Mouse (Mus musculus): ENCODE measurements around the gene Dffa.

Dffa gene

DNA sequence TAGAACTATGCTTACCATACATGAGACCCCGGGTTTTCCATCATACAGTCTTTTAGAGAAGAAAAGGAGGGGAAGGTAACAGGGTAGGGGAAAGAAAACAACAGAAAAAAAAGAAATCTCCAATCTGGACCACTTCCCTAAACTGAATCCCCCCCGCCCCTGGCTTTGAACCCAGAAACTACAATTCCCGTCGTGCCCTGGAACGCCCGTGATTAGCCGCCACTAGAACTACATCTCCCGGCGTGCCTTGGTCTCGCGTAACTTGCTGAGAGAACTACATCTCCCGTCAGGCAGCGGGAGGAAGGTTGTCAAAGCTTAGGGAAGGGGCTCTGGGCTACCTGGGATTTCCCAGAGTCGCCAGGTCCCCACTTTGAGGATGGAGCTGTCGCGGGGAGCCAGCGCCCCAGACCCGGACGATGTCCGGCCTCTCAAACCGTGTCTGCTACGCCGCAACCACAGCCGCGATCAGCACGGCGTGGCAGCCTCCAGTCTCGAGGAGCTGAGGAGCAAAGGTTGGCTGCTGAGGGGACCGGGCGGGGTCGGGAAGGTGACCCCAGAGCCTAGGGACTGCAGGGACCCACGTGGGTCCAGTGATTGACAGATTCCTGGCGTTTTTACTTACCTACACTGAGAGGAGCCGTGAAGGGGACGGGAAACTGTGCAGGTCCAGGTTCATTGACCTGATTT is at the start of gene Dffa:
Gene Dffa (plus strand): TSS at position 272 of the 687 bp plus-strand sequence.
- peak; percentile 84 to 92 for DNase-seq (ENCODE audit: low spot score in 2 of 2)

DNA sequence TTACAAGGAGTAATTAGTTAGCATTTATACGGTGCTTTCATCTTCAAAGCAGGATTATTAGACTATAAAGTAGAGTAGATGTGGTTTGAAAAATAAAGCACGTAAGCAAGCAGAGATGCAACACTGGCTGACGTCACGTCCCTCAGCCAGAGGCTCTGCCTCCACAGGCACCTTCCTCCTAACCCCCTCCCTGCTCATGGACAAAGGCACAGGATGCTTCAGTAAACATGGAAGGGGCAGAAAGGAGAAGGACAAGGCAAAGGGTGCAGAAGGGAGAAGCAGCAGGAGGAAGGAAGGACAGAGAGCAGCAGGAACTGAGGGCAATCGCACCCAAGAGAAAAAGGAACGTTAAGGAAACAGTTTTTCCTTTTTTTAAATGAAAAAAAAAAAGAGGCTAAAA is 48.1 kb upstream of the Dffa start:
- no peak for DNase-seq (ENCODE audit: low spot score in 2 of 2)

DNA sequence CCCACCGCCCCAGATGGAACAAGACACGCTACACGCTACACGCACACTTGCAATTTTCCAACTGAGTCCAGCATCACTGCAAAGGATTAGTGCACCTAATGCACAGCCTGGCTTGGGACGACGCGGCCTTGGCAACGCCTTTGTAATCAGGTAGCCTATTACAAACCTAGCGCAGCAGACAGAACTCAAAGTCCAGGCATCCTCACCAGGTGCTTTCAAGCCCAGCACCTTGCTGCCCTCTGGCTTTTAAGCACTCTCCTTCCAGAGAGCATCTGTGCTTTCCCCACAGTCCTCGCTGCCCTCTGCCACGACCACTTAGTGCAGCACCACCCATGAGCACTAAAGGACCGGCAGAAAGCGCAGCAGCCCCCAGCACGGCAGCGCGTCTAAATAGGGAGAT is 47.0 kb upstream of the Dffa start:
- no peak for DNase-seq (ENCODE audit: low spot score in 2 of 2)

DNA sequence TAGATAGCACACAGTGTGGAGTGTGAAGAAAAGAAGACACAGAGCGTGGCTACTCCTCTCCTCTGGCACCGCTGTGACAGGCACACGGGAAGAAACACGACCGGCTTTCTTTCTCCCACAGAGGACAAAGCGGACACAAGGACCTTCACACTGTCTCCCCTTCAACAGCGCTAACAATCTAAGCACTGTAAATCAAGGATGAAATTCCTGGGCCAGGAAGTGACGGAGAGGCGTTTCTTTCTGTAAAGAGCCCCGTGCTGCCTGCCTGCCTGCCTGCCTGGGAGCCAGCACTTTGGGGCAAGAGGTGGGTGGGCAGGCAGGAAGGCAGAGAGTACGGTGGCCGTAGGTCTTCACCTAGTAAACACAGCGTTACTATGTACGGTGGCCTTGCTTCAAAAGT is 46.5 kb upstream of the Dffa start:
- no peak for DNase-seq (ENCODE audit: low spot score in 2 of 2)

- no peak for DNase-seq (ENCODE audit: low spot score in 2 of 2)
These were observed 45.6 kb upstream of the Dffa start for GRCm38 (mm10) chr4:149058298-149058697.

GRCm38 (mm10) chr4:149059713-149060112 is 44.2 kb upstream of the Dffa start:
- DNase-seq (ENCODE audit: low spot score in 2 of 2) = no peak

GRCm38 (mm10) chr4:149060621-149061431 is 43.1 kb upstream of the Dffa start:
- no peak for DNase-seq (ENCODE audit: low spot score in 2 of 2)

GRCm38 (mm10) chr4:149061432-149061718 is 42.6 kb upstream of the Dffa start:
- DNase-seq (ENCODE audit: low spot score in 2 of 2) = no peak

DNA sequence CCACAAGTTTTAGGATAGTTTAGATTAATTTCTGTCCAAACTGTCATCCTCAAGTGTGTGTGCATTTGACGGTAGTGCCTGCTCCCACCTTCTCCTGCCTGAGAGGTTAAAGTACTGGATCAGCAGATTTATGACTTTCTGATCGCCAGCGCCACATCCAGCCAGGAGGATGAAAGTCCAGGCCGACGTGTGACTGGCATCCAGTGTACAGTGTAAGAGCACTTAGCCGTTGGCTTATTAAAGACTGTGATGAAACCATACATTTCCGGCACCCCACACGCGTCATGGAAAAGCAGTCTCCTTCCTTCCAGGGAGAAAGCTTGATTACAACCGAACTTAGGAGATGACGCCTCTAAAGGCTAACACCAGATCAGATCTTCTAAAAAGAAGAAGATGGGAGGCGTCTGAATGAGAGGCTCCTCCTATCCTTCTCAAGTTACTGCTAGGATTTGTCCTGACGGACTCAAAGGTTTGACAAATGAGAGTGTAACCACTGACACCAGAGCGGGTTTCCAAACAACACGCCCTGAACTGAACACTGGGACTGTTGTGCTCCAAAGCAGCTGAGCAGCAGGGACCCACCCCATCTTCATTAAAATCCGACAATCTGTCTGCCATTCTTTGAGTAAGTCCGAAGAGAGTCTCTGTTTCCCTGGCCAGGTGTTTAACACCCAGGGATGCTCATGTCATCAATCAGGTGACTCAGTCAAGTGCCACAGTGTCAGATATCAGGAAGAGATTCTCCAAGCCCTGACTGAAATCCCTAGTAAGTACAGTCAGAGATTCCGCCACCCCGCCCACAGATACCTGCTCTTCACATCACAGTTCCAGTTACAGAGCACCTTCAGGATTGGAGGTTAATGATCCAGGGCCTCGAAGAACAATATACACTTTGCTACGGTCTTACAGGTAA is 41.3 kb upstream of the Dffa start:
- DNase-seq (ENCODE audit: low spot score in 2 of 2) = no peak

- DNase-seq (ENCODE audit: low spot score in 2 of 2) = no peak
These were observed 39.7 kb upstream of the Dffa start for GRCm38 (mm10) chr4:149064061-149064854.

GRCm38 (mm10) chr4:149066672-149067551 is 37.0 kb upstream of the Dffa start:
- no peak for DNase-seq (ENCODE audit: low spot score in 2 of 2)

DNA sequence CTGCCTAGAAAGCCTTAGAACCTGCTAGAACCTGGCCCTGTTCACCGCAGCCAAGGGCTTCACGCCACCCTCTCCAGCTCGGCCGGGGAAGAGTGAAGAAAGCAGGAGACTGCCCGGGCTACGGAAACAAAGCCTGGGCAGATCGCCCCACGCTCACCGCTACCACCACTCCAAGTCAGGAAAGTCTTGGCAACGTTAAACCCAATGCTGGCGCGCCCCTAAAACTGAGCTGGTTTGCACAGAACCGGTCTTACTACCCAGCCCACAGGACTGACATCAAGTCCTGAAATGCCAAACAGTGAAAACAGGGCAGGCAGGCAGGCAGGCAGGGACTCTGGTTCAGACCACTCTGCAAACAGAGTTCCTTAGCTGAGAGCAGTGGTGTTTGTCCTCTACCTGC is 28.9 kb upstream of the Dffa start:
- no peak for DNase-seq (ENCODE audit: low spot score in 2 of 2)

GRCm38 (mm10) chr4:149075871-149076575 is 27.9 kb upstream of the Dffa start:
- DNase-seq (ENCODE audit: low spot score in 2 of 2) = peak; percentile 60 to 75

DNA sequence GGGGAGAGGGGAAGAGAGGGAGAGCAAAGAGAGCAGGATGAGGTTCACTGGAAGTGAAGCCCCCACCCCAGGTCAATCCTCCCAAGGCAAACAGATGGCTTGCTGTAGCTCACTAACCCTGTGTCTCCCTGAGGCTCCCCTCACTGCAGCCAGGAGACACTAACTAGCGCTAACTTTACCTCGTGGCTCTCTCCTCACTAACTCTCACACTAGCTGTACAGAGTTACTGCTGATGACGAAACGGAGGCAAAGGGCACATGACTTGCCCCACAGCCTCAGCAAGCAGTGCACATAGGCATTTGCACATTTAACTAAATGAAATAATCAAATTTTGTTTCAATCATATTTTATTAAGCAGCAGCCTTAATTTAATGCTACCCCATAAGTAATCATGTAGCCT is 25.7 kb upstream of the Dffa start:
- no peak for DNase-seq (ENCODE audit: low spot score in 2 of 2)

DNA sequence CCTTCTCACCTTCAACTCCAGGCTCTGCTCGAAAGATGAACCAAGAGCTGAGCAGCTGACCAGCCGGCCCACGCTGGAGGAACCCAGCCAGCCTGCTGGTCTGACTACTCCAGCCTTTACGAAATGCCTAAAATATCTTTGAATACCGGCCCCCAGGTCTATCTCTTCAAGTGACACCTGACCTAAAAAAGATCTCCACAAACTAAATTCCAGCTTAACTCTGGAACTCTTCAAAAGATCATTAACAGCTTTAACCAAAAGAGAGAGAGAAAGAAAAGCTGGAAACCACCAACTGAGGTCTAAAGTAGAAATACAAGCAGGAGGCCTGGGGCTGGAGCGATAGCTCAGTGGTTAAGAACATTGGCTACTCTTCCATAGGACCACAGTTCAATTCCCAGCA is 24.3 kb upstream of the Dffa start:
- DNase-seq (ENCODE audit: low spot score in 2 of 2) = no peak

DNA sequence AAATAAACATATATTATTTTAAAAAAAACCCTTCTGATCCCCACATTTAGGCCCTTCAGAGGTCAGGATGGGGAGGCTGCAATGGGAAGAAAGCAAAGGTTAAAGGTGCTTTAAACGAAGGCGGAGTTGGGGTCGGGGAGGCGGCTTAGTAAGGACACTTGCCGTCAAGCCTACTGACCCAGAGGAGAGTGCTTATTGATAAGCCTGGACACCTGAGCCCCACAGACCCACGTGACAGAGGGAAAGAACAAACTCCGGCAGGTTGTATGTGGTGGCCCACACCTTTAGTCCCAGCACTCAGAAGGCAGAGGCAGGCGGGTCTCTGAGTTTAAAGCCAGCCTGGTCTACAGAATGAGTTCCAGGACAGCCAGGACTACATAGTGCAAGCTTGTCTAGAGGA is 23.8 kb upstream of the Dffa start:
- no peak for DNase-seq (ENCODE audit: low spot score in 2 of 2)

- peak; percentile 53 to 73 for DNase-seq (ENCODE audit: low spot score in 2 of 2)
These were observed 22.4 kb upstream of the Dffa start for GRCm38 (mm10) chr4:149081528-149081927.

- DNase-seq (ENCODE audit: low spot score in 2 of 2) = no peak
These were observed 18.6 kb upstream of the Dffa start for GRCm38 (mm10) chr4:149085381-149085780.

- no peak for DNase-seq (ENCODE audit: low spot score in 2 of 2)
These were observed 12.6 kb upstream of the Dffa start for GRCm38 (mm10) chr4:149091364-149091763.

DNA sequence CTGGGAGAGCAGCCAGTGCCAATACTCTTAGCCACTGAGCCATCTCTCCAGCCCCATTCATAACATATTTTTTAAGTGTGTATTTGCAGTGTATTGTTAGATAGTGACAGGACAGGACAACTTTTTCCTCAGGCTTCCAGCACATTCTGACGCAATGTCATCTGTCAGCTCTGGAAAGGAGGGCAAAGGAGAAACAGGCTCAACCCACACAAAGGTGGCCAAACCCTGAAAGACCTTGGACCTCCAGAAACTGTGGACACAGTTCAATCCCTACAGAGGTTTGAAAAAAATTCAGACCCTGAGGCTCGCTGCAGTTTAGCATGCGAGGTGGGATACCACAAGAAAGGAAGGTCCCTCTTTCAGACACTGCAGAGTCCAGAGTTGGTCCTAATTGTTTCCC is 6.0 kb upstream of the Dffa start:
- no peak for DNase-seq (ENCODE audit: low spot score in 2 of 2)

All from heart, adult 9 months (tissue).